Mouse (Mus musculus) spleen, adult 2 months (tissue): ENCODE measurements around the gene BC024978. TPM values are rescaled to one million over a fixed set of nuclear protein-coding genes. Genes with fewer than 3 reads are reported as not detected.
A peak's percentile ranks its signal among the peaks of the same experiment; 100 is the strongest.
"Not testable (repeated sequence)": the region's sequence is repeated elsewhere in the genome, so short reads cannot be mapped to it uniquely, and the experiment has no call there.

Source experiments
- DNase-seq, 2 experiments: peaks; one replicate each; pipeline versions ENCODE4 v3.0.0 to v3.0.0-alpha.2; 2012 to 2021; ENCODE audit warnings: low spot score in 2 of 2, low read depth in 1 of 2
- H3K27ac ChIP-seq: fragments of 200-500 bp; 2 replicates; pipeline ENCODE4 v1.5.1; 2012; ENCODE audit warnings: low read length, inconsistent platforms; ENCODE audit not compliant: insufficient read depth
- H3K27me3 ChIP-seq: fragments of 200-500 bp; 2 replicates; pipeline ENCODE4 v1.6.1; 2012; ENCODE audit warnings: mild to moderate bottlenecking, moderate library complexity, low read length, inconsistent platforms; ENCODE audit not compliant: control insufficient read depth, insufficient read depth
- H3K36me3 ChIP-seq: fragments of 200-500 bp; 2 replicates; pipeline ENCODE4 v1.6.1; 2012; ENCODE audit warnings: mild to moderate bottlenecking, low read length, inconsistent platforms; ENCODE audit not compliant: control insufficient read depth, insufficient read depth
- H3K4me1 ChIP-seq: fragments of 200-500 bp; 2 replicates; pipeline ENCODE4 v1.6.1; 2011; ENCODE audit warnings: inconsistent platforms; ENCODE audit not compliant: control insufficient read depth, insufficient read depth, insufficient read length
- H3K4me3 ChIP-seq: fragments of 200-500 bp; 2 replicates; pipeline ENCODE4 v1.5.1; 2011; ENCODE audit warnings: mild to moderate bottlenecking, inconsistent platforms; ENCODE audit not compliant: insufficient read depth, insufficient read length; ENCODE audit errors: extremely low read depth
- CTCF ChIP-seq: fragments of 200-500 bp; IDR thresholded peaks from 2 replicates; pipeline ENCODE4 v1.5.1; 2011; ENCODE audit warnings: mild to moderate bottlenecking, inconsistent platforms; ENCODE audit not compliant: insufficient read depth, insufficient read length, insufficient replicate concordance; ENCODE audit errors: extremely low read depth
- POLR2A ChIP-seq: fragments of 200-500 bp; IDR thresholded peaks from 2 replicates; pipeline ENCODE4 v1.6.1; 2011; ENCODE audit warnings: low read depth, low read length, inconsistent platforms
- WGBS: fragments of 180-500 bp; shearing (Covaris S2); methylation state at CpG from one replicate; pipeline ENCODE4 v1.1.7; 2018; 5-methylcytosine and 5-hydroxymethylcytosine counted together
- polyA plus RNA-seq: library from polyadenylated mRNA; depleted of rRNA; stranded (reverse); fragments of >200 nt; gene quantifications from 2 replicates; pipeline ENCODE4 v1.2.3, GENCODE M21; 2012

The BC024978 gene
- polyA plus RNA-seq, 1 experiment = 9.5 TPM

- H3K4me1 ChIP-seq = peaks cover 17% of the 10 kb centered on the region; the same call in 1 of the 2 replicates
Observed at GRCm38 (mm10) chr7:27231693-27232331, 36.2 kb downstream of the BC024978 start.

DNA sequence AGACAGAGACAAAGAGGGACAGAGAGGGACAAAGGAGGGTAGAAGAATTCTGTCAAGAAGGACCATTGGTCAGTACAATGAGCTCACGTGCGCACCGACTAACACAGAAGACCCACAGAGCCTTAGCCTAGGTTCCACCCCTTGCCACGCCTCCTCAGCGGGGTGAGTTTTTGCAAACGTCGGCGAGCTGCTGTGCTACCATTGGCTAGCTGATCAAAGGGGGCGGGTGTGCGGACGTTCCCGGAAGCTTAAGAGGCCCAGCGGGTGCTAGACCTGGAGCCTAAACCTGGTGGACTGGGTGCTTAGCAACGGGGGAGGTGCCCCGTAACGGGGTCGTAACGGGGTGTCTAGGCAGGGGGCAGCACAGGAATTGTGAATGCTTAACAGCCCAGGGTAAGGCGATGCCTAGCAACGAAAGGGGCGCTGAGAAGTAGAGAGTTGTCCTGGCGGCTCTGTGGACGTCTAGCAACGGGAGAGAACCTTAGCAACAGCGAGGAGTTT is 37.2 kb downstream of the BC024978 start, which contains the start of gene Coq8b:
Gene Coq8b (plus strand): TSS at position 243 of the 501 bp plus-strand sequence.
- Histone ChIP-seq H3K27ac (peak within 1 kb of the TSS; percentile 4; the same call in 1 of the 2 replicates), H3K36me3 (no peaks in the 10 kb centered on the region), H3K4me1 (peaks cover 7% of the 10 kb centered on the region; the same call in 1 of the 2 replicates), H3K27me3 (no peaks in the 10 kb centered on the region), H3K4me3 (peak within 1 kb of the TSS; percentile 59)
- WGBS = under 1% methylated on average over 25 of the region's 25 CpGs
- TF ChIP-seq POLR2A = no peak
- no peak for TF ChIP-seq CTCF
- peak; percentile 87 to 93 for DNase-seq

More at GRCm38 (mm10) chr7:27231693-27232331, 36.2 kb downstream of the BC024978 start:
- H3K27me3 ChIP-seq = no peaks in the 10 kb centered on the region
- no peak for DNase-seq
- no peak overlapping the region for H3K27ac ChIP-seq
- TF ChIP-seq CTCF = no peak
- no peak for TF ChIP-seq POLR2A
- H3K4me3 ChIP-seq = no peak overlapping the region
- no peaks in the 10 kb centered on the region for H3K36me3 ChIP-seq
- 77% methylated on average over 7 of the region's 7 CpGs for WGBS

DNA sequence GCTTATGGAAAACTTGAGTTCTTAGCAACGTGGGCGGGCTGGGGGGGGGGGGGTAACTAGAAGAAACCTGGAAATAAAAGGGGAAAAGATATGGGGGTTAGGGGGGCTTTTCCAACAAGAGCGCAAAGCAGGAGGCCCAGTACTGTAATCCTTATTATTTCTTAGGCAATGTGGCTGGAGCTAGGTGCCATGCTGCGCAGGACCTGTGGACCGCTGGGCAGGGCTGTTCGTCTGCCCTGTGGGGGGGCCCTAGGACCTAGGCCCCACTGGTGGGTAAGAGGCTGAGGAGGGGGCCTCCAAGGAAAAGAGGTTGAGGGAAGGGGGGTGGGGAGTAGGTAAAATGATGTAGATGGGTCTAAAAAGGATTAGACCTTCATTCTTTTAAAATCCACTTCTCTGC is 37.7 kb downstream of the BC024978 start:
- no peak for DNase-seq
- H3K36me3 ChIP-seq = no peaks in the 10 kb centered on the region
- WGBS = 6% methylated on average over 6 of the region's 6 CpGs
- H3K27ac ChIP-seq = no peak overlapping the region
- no peaks in the 10 kb centered on the region for H3K27me3 ChIP-seq
- TF ChIP-seq POLR2A = no peak
- no peak for TF ChIP-seq CTCF
- H3K4me3 ChIP-seq = peak overlapping the region; percentile 59
- peaks cover 6% of the 10 kb centered on the region; the same call in 1 of the 2 replicates for H3K4me1 ChIP-seq

DNA sequence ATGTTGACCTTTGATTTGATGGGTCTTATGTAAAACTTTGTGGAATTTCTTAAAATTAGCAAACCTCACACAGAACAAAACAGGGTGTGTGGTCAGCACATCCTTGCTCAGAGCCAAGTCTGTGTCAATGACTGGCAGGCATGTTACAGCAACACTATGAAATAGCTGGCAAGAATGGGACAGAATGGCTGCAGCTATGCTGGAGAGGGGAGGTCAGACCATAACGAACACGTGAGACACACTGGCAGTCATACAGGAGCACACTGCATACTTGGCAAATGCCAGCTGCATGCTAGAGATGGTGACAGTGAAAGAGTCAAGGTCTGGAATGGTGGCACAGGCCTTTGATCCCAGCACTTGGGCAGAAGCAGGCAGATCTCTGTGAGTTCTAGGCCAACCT is 40.1 kb downstream of the BC024978 start:
- no peak overlapping the region for H3K4me3 ChIP-seq
- H3K27ac ChIP-seq = peak overlapping the region; percentile 26; the same call in 1 of the 2 replicates
- no peak for DNase-seq
- H3K36me3 ChIP-seq = peaks cover 4% of the 10 kb centered on the region; the same call in 1 of the 2 replicates
- peaks cover 6% of the 10 kb centered on the region; the same call in 1 of the 2 replicates for H3K4me1 ChIP-seq
- TF ChIP-seq CTCF = no peak
- H3K27me3 ChIP-seq = no peaks in the 10 kb centered on the region
- 93% methylated on average over 2 of the region's 2 CpGs for WGBS

DNA sequence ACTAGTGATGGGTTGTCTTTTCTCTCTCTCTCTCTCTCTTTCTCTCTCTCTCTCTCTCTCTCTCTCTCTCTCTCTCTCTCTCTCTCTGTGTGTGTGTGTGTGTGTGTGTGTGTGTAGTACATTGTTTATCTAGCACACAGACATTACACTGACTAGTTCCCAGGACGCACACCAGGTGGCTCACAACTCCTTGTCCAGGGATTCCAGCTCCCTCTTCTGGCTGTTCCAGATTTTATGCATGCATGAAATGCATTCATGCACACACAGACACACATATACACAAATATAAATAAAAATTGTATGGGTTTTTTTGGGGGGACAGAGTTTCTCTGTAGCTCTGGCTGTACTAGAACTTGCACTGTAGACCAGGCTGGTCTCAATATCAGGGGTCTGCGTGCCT is 41.9 kb downstream of the BC024978 start:
- Histone ChIP-seq H3K4me1 (peaks cover 6% of the 10 kb centered on the region; the same call in 1 of the 2 replicates), H3K36me3 (peaks cover 7% of the 10 kb centered on the region), H3K27me3 (no peaks in the 10 kb centered on the region), H3K4me3 (no peak overlapping the region), H3K27ac (no peak overlapping the region)
- 96% methylated on average over 2 of the region's 2 CpGs for WGBS
- no peak for TF ChIP-seq CTCF
- TF ChIP-seq POLR2A = no peak
- DNase-seq = no peak

DNA sequence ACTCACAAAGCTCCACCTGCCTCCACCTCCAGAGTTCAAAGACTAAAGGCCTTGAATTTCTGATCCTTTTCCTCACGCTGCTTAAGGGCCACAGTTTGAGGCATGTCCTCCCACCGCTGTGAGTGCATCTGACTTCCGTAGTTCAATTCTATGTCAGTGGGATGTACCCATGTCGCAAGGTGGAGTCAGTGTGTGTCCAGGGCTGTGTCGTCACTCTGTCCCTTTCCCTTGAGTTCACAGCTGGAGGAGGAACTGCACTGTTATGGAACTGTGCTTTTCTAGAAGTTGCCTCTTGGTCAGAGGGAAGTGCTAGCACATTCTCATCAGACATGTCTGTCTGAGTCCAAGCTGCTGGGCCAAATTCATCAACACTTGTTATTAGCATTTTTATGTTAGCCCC is 43.0 kb downstream of the BC024978 start:
- TF ChIP-seq POLR2A = no peak
- no peak for TF ChIP-seq CTCF
- 87% methylated on average over 5 of the region's 5 CpGs for WGBS
- H3K4me1 ChIP-seq = peaks cover 4% of the 10 kb centered on the region; the same call in 1 of the 2 replicates
- peaks cover 7% of the 10 kb centered on the region for H3K36me3 ChIP-seq
- DNase-seq = no peak
- no peaks in the 10 kb centered on the region for H3K27me3 ChIP-seq
- no peak overlapping the region for H3K4me3 ChIP-seq
- no peak overlapping the region for H3K27ac ChIP-seq

GRCm38 (mm10) chr7:27243211-27243610 is 47.6 kb downstream of the BC024978 start:
- TF ChIP-seq POLR2A (no peak), CTCF (no peak)
- Histone ChIP-seq H3K27me3 (no peaks in the 10 kb centered on the region), H3K36me3 (peaks cover 9% of the 10 kb centered on the region), H3K4me1 (no peaks in the 10 kb centered on the region), H3K4me3 (no peak overlapping the region), H3K27ac (no peak overlapping the region)
- no peak for DNase-seq
- 98% methylated on average over 8 of the region's 8 CpGs for WGBS

DNA sequence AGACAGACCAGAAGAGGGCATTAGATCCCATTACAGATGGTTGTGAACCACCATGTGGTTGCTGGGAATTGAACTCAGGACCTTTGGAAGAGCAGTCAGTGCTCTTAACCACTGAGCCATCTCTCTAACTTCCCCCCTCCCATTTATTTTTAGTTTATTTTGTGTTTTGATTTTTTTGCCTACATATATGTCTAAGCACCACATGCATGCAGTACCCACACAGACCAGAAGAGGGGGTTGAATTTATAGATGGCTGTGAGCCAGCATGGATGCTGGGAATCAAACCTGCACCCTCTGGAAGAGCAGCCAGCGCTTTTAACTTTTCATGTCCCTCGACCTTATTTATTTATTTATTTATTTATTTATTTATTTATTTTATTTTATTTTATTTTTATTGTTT is 48.5 kb downstream of the BC024978 start:
- not testable (repeated sequence) for H3K4me3 ChIP-seq
- WGBS = 83% methylated on average over 2 of the region's 2 CpGs

More for the DNA sequence above, 48.5 kb downstream of the BC024978 start:
- not testable (repeated sequence) for H3K4me1 ChIP-seq, H3K27me3 ChIP-seq, H3K36me3 ChIP-seq, H3K27ac ChIP-seq, DNase-seq
